Mouse (Mus musculus) G1E (cell line): ENCODE measurements around the gene Taf11.

Experiments used
- CTCF ChIP-seq: IDR thresholded peaks from 2 replicates; pipeline ENCODE4 v1.5.1; 2012; ENCODE audit warnings: low read depth, low read length, inconsistent platforms, mixed read lengths
- GATA1 ChIP-seq: IDR thresholded peaks from 2 replicates; pipeline ENCODE4 v1.6.1; 2012; ENCODE audit warnings: borderline replicate concordance, low read length, inconsistent platforms, mixed read lengths
- POLR2AphosphoS5 ChIP-seq: IDR thresholded peaks from 2 replicates; pipeline ENCODE4 v1.6.1; 2012; ENCODE audit warnings: low read depth, low read length, inconsistent platforms; ENCODE audit not compliant: insufficient replicate concordance

DNA sequence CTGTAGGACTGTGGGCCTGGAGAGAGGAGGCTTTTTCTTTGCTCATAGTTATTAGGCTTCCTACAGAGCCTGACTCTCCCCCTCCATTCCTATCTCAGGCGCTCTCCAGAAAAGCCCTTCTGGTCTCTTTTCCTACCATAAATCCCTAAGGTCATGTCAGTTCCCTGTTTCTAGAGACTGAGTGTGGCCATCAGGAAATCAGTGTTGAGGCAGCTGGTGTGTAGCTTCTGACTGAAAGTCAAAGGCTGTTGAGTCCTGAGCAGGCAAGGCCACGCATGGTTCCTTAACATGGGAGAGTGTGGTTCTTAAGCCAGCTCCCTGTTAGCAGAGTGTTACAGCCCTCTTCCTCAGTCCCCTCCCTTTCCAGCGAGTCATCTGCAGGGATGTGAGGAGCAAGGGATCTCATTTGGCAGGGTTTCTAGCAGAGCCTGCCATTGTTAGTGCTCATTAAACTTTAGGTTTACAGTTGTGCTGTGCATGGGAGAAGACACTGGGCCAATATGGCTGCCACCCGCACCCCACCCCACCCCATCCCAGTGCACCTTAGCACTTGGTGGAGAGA lies 27.5 kb upstream of the Taf11 start:
- TF ChIP-seq CTCF (no peak), POLR2AphosphoS5 (no peak), GATA1 (no peak)
